Mouse (Mus musculus) small intestine, adult 2 months (tissue): Measurements from ENCODE around the gene Rad23b.

Experiments
- CTCF ChIP-seq: fragments of 200-500 bp; IDR thresholded peaks from 2 replicates; pipeline ENCODE4 v1.5.1; 2012; ENCODE audit warnings: low read depth, mild to moderate bottlenecking, control low read depth, inconsistent platforms, low read length, moderate library complexity, mixed read lengths; ENCODE audit not compliant: insufficient replicate concordance, insufficient read length; ENCODE audit errors: extremely low read depth
- POLR2A ChIP-seq: fragments of 200-500 bp; IDR thresholded peaks from 2 replicates; pipeline ENCODE4 v1.6.1; 2012; ENCODE audit warnings: low read depth, mild to moderate bottlenecking, control low read depth, inconsistent platforms, low read length, moderate library complexity

GRCm38 (mm10) chr4:55328471-55328870 lies 21.4 kb upstream of the Rad23b start:
- TF ChIP-seq CTCF (no peak), POLR2A (no peak)
